Mouse (Mus musculus): ENCODE results near the gene Wasf1. TPM values are rescaled to one million over a fixed set of nuclear protein-coding genes. Genes with fewer than 3 reads are reported as not detected.

Wasf1 gene
- polyA plus RNA-seq, 1 experiment from 2014 or later, result 79.7 TPM

GRCm38 (mm10) chr10:40901786-40902185 lies 18.5 kb downstream of the Wasf1 start:
- H3K27ac ChIP-seq, result no peak overlapping the region
- peaks cover 16% of the 10 kb centered on the region for H3K4me1 ChIP-seq
- H3K9me3 ChIP-seq, result no peaks in the 10 kb centered on the region
- WGBS, result 69% methylated on average over 4 of the region's 4 CpGs
- no peak overlapping the region for H3K4me2 ChIP-seq (replicated peaks)
- H3K27me3 ChIP-seq (replicated peaks), result no peaks in the 10 kb centered on the region
- H3K36me3 ChIP-seq, result no peaks in the 10 kb centered on the region
- ATAC-seq (ENCODE audit: low FRiP score, low read depth), result no peak
- no peak overlapping the region for H3K9ac ChIP-seq
- no peak overlapping the region for H3K4me3 ChIP-seq

- no peak overlapping the region for H3K9ac ChIP-seq
- no peaks in the 10 kb centered on the region for H3K36me3 ChIP-seq
- no peak for ATAC-seq (ENCODE audit: low FRiP score, low read depth)
- H3K4me2 ChIP-seq (replicated peaks), result no peak overlapping the region
- WGBS, result 87% methylated on average over 1 of the region's 1 CpGs
- no peaks in the 10 kb centered on the region for H3K9me3 ChIP-seq
- H3K27ac ChIP-seq, result no peak overlapping the region
- H3K4me1 ChIP-seq, result peaks cover 13% of the 10 kb centered on the region
- H3K4me3 ChIP-seq, result no peak overlapping the region
- no peaks in the 10 kb centered on the region for H3K27me3 ChIP-seq (replicated peaks)
Observed at GRCm38 (mm10) chr10:40906131-40906530, 22.9 kb downstream of the Wasf1 start.

- Histone ChIP-seq H3K4me3 (no peak overlapping the region), H3K27ac (no peak overlapping the region), H3K9me3 (no peaks in the 10 kb centered on the region), H3K4me2 (replicated peaks) (no peak overlapping the region), H3K36me3 (no peaks in the 10 kb centered on the region), H3K4me1 (peaks cover 13% of the 10 kb centered on the region), H3K9ac (no peak overlapping the region), H3K27me3 (replicated peaks) (no peaks in the 10 kb centered on the region)
- ATAC-seq (ENCODE audit: low FRiP score, low read depth), result no peak
- 70% methylated on average over 7 of the region's 7 CpGs for WGBS
Observed at GRCm38 (mm10) chr10:40906802-40907201, 23.5 kb downstream of the Wasf1 start.

- Histone ChIP-seq H3K27me3 (replicated peaks) (no peaks in the 10 kb centered on the region), H3K4me3 (no peak overlapping the region), H3K9me3 (no peaks in the 10 kb centered on the region), H3K4me1 (peaks cover 7% of the 10 kb centered on the region; the same call in 1 of the 2 replicates), H3K36me3 (peaks cover 5% of the 10 kb centered on the region; the same call in 1 of the 2 replicates), H3K9ac (no peak overlapping the region), H3K27ac (no peak overlapping the region), H3K4me2 (replicated peaks) (no peak overlapping the region)
- ATAC-seq (ENCODE audit: low FRiP score, low read depth), result no peak
- 78% methylated on average over 2 of the region's 2 CpGs for WGBS
Observed at GRCm38 (mm10) chr10:40908580-40908979, 25.3 kb downstream of the Wasf1 start.

GRCm38 (mm10) chr10:40910811-40911210 lies 27.5 kb downstream of the Wasf1 start:
- Histone ChIP-seq H3K9me3 (no peaks in the 10 kb centered on the region), H3K4me2 (replicated peaks) (no peak overlapping the region), H3K27me3 (replicated peaks) (no peaks in the 10 kb centered on the region), H3K27ac (no peak overlapping the region), H3K4me3 (no peak overlapping the region), H3K9ac (no peak overlapping the region), H3K36me3 (peaks cover 5% of the 10 kb centered on the region; the same call in 1 of the 2 replicates), H3K4me1 (peaks cover 7% of the 10 kb centered on the region; the same call in 1 of the 2 replicates)
- WGBS, result 54% methylated on average over 2 of the region's 2 CpGs
- no peak for ATAC-seq (ENCODE audit: low FRiP score, low read depth)

GRCm38 (mm10) chr10:40915240-40915639 lies 32.0 kb downstream of the Wasf1 start:
- Histone ChIP-seq H3K4me2 (replicated peaks) (no peak overlapping the region), H3K9ac (no peak overlapping the region), H3K36me3 (peaks cover 5% of the 10 kb centered on the region; the same call in 1 of the 2 replicates), H3K27me3 (replicated peaks) (no peaks in the 10 kb centered on the region), H3K4me3 (no peak overlapping the region), H3K4me1 (no peaks in the 10 kb centered on the region), H3K27ac (no peak overlapping the region), H3K9me3 (no peaks in the 10 kb centered on the region)
- ATAC-seq (ENCODE audit: low FRiP score, low read depth), result no peak
- 93% methylated on average over 2 of the region's 2 CpGs for WGBS

GRCm38 (mm10) chr10:40918669-40919440 lies 35.6 kb downstream of the Wasf1 start:
- H3K4me2 ChIP-seq (replicated peaks), result no peak overlapping the region
- H3K4me1 ChIP-seq, result no peaks in the 10 kb centered on the region
- no peaks in the 10 kb centered on the region for H3K9me3 ChIP-seq
- H3K27ac ChIP-seq, result no peak overlapping the region
- H3K27me3 ChIP-seq (replicated peaks), result no peaks in the 10 kb centered on the region
- no peaks in the 10 kb centered on the region for H3K36me3 ChIP-seq
- WGBS, result 84% methylated on average over 8 of the region's 8 CpGs
- no peak for ATAC-seq (ENCODE audit: low FRiP score, low read depth)
- no peak overlapping the region for H3K4me3 ChIP-seq
- no peak overlapping the region for H3K9ac ChIP-seq

GRCm38 (mm10) chr10:40919464-40919863 lies 36.2 kb downstream of the Wasf1 start:
- WGBS, result 90% methylated on average over 6 of the region's 6 CpGs
- no peak overlapping the region for H3K9ac ChIP-seq
- no peak overlapping the region for H3K27ac ChIP-seq
- H3K36me3 ChIP-seq, result no peaks in the 10 kb centered on the region
- no peak for ATAC-seq (ENCODE audit: low FRiP score, low read depth)
- H3K27me3 ChIP-seq (replicated peaks), result no peaks in the 10 kb centered on the region
- H3K9me3 ChIP-seq, result no peaks in the 10 kb centered on the region
- no peak overlapping the region for H3K4me2 ChIP-seq (replicated peaks)
- H3K4me3 ChIP-seq, result no peak overlapping the region
- no peaks in the 10 kb centered on the region for H3K4me1 ChIP-seq

- 95% methylated on average over 8 of the region's 8 CpGs for WGBS
Observed at GRCm38 (mm10) chr10:40932995-40933394, 49.7 kb downstream of the Wasf1 start.

GRCm38 (mm10) chr10:40936160-40936726 lies 53.0 kb downstream of the Wasf1 start:
- no peak for ATAC-seq (ENCODE audit: low FRiP score, low read depth)
- Histone ChIP-seq H3K27me3 (replicated peaks) (no peaks in the 10 kb centered on the region), H3K4me2 (replicated peaks) (no peak overlapping the region), H3K27ac (no peak overlapping the region), H3K4me1 (no peaks in the 10 kb centered on the region), H3K9me3 (no peaks in the 10 kb centered on the region), H3K4me3 (no peak overlapping the region), H3K9ac (no peak overlapping the region), H3K36me3 (peaks cover 57% of the 10 kb centered on the region)
- WGBS, result 78% methylated on average over 13 of the region's 13 CpGs

More at GRCm38 (mm10) chr10:40932995-40933394, 49.7 kb downstream of the Wasf1 start:
- no peak for ATAC-seq (ENCODE audit: low FRiP score, low read depth)
- H3K36me3 ChIP-seq, result peaks cover 43% of the 10 kb centered on the region
- no peaks in the 10 kb centered on the region for H3K27me3 ChIP-seq (replicated peaks)
- H3K4me2 ChIP-seq (replicated peaks), result no peak overlapping the region
- H3K4me3 ChIP-seq, result no peak overlapping the region
- no peaks in the 10 kb centered on the region for H3K4me1 ChIP-seq
- H3K27ac ChIP-seq, result no peak overlapping the region
- H3K9me3 ChIP-seq, result no peaks in the 10 kb centered on the region
- no peak overlapping the region for H3K9ac ChIP-seq

GRCm38 (mm10) chr10:40937569-40937968 lies 54.3 kb downstream of the Wasf1 start:
- H3K27me3 ChIP-seq (replicated peaks), result no peaks in the 10 kb centered on the region
- H3K9ac ChIP-seq, result no peak overlapping the region
- no peak overlapping the region for H3K4me2 ChIP-seq (replicated peaks)
- 94% methylated on average over 20 of the region's 20 CpGs for WGBS
- H3K4me1 ChIP-seq, result no peaks in the 10 kb centered on the region
- H3K9me3 ChIP-seq, result no peaks in the 10 kb centered on the region
- H3K36me3 ChIP-seq, result peaks cover 53% of the 10 kb centered on the region
- no peak for ATAC-seq (ENCODE audit: low FRiP score, low read depth)
- no peak overlapping the region for H3K27ac ChIP-seq
- no peak overlapping the region for H3K4me3 ChIP-seq

GRCm38 (mm10) chr10:40942688-40943087 lies 59.4 kb downstream of the Wasf1 start:
- Histone ChIP-seq H3K36me3 (peaks cover 32% of the 10 kb centered on the region), H3K9me3 (no peaks in the 10 kb centered on the region), H3K4me3 (no peak overlapping the region), H3K4me1 (peaks cover 9% of the 10 kb centered on the region; the same call in 1 of the 2 replicates), H3K4me2 (replicated peaks) (no peak overlapping the region), H3K27me3 (replicated peaks) (no peaks in the 10 kb centered on the region), H3K27ac (no peak overlapping the region), H3K9ac (no peak overlapping the region)
- 47% methylated on average over 4 of the region's 4 CpGs for WGBS
- no peak for ATAC-seq (ENCODE audit: low FRiP score, low read depth)

Measured in neural tube, embryonic 12.5 days (tissue).